Mouse (Mus musculus) E14TG2a.4 (cell line): ENCODE data around the gene Thnsl2.
A peak's percentile ranks its signal among the peaks of the same experiment; 100 is the strongest.

Source experiments
- H3K27me3 ChIP-seq: 2 replicates; pipeline ENCODE4 v1.6.1; 2014; ENCODE audit warnings: low read length, control low read depth; ENCODE audit not compliant: insufficient read depth
- H3K36me3 ChIP-seq: 2 replicates; pipeline ENCODE4 v1.6.1; 2014; ENCODE audit warnings: low read length, control low read depth; ENCODE audit not compliant: insufficient read depth
- H3K4me1 ChIP-seq: replicated peaks from 2 replicates; pipeline ENCODE4 v1.6.1; 2014; ENCODE audit warnings: low read depth, low read length, control low read depth
- H3K4me3 ChIP-seq: replicated peaks from 2 replicates; pipeline ENCODE4 v1.5.1; 2014; ENCODE audit warnings: mild to moderate bottlenecking, low read length
- H3K9me3 ChIP-seq: 2 replicates; pipeline ENCODE4 v1.6.1; 2014; ENCODE audit warnings: low read length, control low read depth
- CTCF ChIP-seq: conservative IDR thresholded peaks from 2 replicates; pipeline ENCODE4 v1.5.1; 2014; ENCODE audit warnings: low read length
- NANOG ChIP-seq: IDR thresholded peaks from 2 replicates; pipeline ENCODE4 v1.6.1; 2014; ENCODE audit warnings: borderline replicate concordance, low read length, mixed read lengths
- POU5F1 ChIP-seq: IDR thresholded peaks from 2 replicates; pipeline ENCODE4 v1.6.1; 2014; ENCODE audit warnings: low read length, borderline replicate concordance

Gene Thnsl2

GRCm38 (mm10) chr6:71149534-71149933, 5.3 kb upstream of the Thnsl2 start:
- H3K4me3 ChIP-seq: no peak overlapping the region
- peaks cover 57% of the 10 kb centered on the region for H3K4me1 ChIP-seq
- TF ChIP-seq NANOG (no peak), CTCF (peak; percentile 70)
- no peaks in the 10 kb centered on the region for H3K36me3 ChIP-seq
- H3K27me3 ChIP-seq: peaks cover 9% of the 10 kb centered on the region; the same call in 1 of the 2 replicates
- H3K9me3 ChIP-seq: no peaks in the 10 kb centered on the region

GRCm38 (mm10) chr6:71148336-71148735, 4.1 kb upstream of the Thnsl2 start:
- no peaks in the 10 kb centered on the region for H3K36me3 ChIP-seq

GRCm38 (mm10) chr6:71145288-71145989, 1.2 kb upstream of the Thnsl2 start:
- Histone ChIP-seq H3K9me3 (no peaks in the 10 kb centered on the region; the same call in 1 of the 2 replicates), H3K36me3 (no peaks in the 10 kb centered on the region), H3K4me1 (peaks cover 48% of the 10 kb centered on the region), H3K27me3 (peaks cover 38% of the 10 kb centered on the region), H3K4me3 (no peak overlapping the region)
- TF ChIP-seq NANOG: no peak
- no peak for TF ChIP-seq CTCF
- TF ChIP-seq POU5F1: no peak

More at GRCm38 (mm10) chr6:71148336-71148735, 4.1 kb upstream of the Thnsl2 start:
- TF ChIP-seq POU5F1 (no peak), CTCF (no peak), NANOG (no peak)
- Histone ChIP-seq H3K9me3 (no peaks in the 10 kb centered on the region), H3K27me3 (peaks cover 18% of the 10 kb centered on the region), H3K4me1 (peaks cover 61% of the 10 kb centered on the region), H3K4me3 (no peak overlapping the region; the same call in 1 of the 2 replicates)

GRCm38 (mm10) chr6:71143154-71143893, 915 bp downstream of the Thnsl2 start:
- Histone ChIP-seq H3K4me3 (peak overlapping the region; percentile 83), H3K9me3 (no peaks in the 10 kb centered on the region; the same call in 1 of the 2 replicates), H3K36me3 (no peaks in the 10 kb centered on the region), H3K4me1 (peaks cover 30% of the 10 kb centered on the region), H3K27me3 (peaks cover 40% of the 10 kb centered on the region)
- TF ChIP-seq CTCF: no peak; the same call in 1 of the 2 replicates
- no peak for TF ChIP-seq POU5F1
- no peak for TF ChIP-seq NANOG

- H3K27me3 ChIP-seq: 0 out of 2 replicates have a peak, but pooled peaks cover 11% of the 10 kb centered on the region
- H3K4me3 ChIP-seq: no peak overlapping the region
- TF ChIP-seq NANOG (no peak), POU5F1 (no peak), CTCF (no peak)
- peaks cover 9% of the 10 kb centered on the region for H3K4me1 ChIP-seq
- no peaks in the 10 kb centered on the region for H3K36me3 ChIP-seq
- no peaks in the 10 kb centered on the region for H3K9me3 ChIP-seq
Measured at GRCm38 (mm10) chr6:71135031-71135430, 9.2 kb downstream of the Thnsl2 start.

GRCm38 (mm10) chr6:71133559-71133958, 10.7 kb downstream of the Thnsl2 start:
- peaks cover 9% of the 10 kb centered on the region for H3K4me1 ChIP-seq
- no peaks in the 10 kb centered on the region for H3K9me3 ChIP-seq
- no peaks in the 10 kb centered on the region for H3K36me3 ChIP-seq
- TF ChIP-seq CTCF (no peak), POU5F1 (no peak), NANOG (no peak)
- H3K27me3 ChIP-seq: 0 out of 2 replicates have a peak, but pooled peaks cover 8% of the 10 kb centered on the region
- H3K4me3 ChIP-seq: no peak overlapping the region

GRCm38 (mm10) chr6:71131038-71131437, 13.2 kb downstream of the Thnsl2 start:
- no peak overlapping the region for H3K4me3 ChIP-seq
- H3K9me3 ChIP-seq: no peaks in the 10 kb centered on the region
- peaks cover 10% of the 10 kb centered on the region; the same call in 1 of the 2 replicates for H3K27me3 ChIP-seq
- no peak for TF ChIP-seq POU5F1
- TF ChIP-seq NANOG: no peak
- no peak for TF ChIP-seq CTCF
- peaks cover 9% of the 10 kb centered on the region for H3K4me1 ChIP-seq
- no peaks in the 10 kb centered on the region for H3K36me3 ChIP-seq

- no peaks in the 10 kb centered on the region for H3K36me3 ChIP-seq
- H3K4me3 ChIP-seq: no peak overlapping the region
- no peak for TF ChIP-seq POU5F1
- no peak for TF ChIP-seq CTCF
- TF ChIP-seq NANOG: no peak
- peaks cover 7% of the 10 kb centered on the region; the same call in 1 of the 2 replicates for H3K27me3 ChIP-seq
- H3K9me3 ChIP-seq: no peaks in the 10 kb centered on the region
- peaks cover 9% of the 10 kb centered on the region for H3K4me1 ChIP-seq
Measured at GRCm38 (mm10) chr6:71130269-71130668, 14.0 kb downstream of the Thnsl2 start.
